Mouse (Mus musculus): ENCODE results near the gene Tspo. TPM values are rescaled to one million over a fixed set of nuclear protein-coding genes. Genes with fewer than 3 reads are reported as not detected.

Tspo gene
- total RNA-seq (2012; rRNA removed) (61.3 and 80.0 TPM in 2 replicates), polyA plus RNA-seq (2012; ENCODE audit: insufficient read depth in 1 of 2, insufficient read length in 2 of 2, low read depth in 1 of 2, low replicate concordance in 2 of 2, missing spikeins in 1 of 2) (10 to 100 TPM in 1 of 2 experiments, not detected in 1; 66.5 TPM)

- Histone ChIP-seq H3K36me3 (ENCODE audit: control insufficient read depth in 1 of 2, insufficient read depth in 2 of 2, low read length in 2 of 2) (peaks cover 0 to 13% of the 10 kb centered on the region in 2 experiments; a peak in 2 of 4 replicates), H3K9me3 (replicated peaks; ENCODE audit: insufficient read depth, low read length) (no peaks in the 10 kb centered on the region), H3K79me2 (ENCODE audit: control insufficient read depth, insufficient read depth, low read length, poor library complexity) (peaks cover 2% of the 10 kb centered on the region; the same call in 1 of the 2 replicates), H3K9ac (ENCODE audit: control insufficient read depth, low read depth, low read length, poor library complexity, severe bottlenecking) (peak within 1 kb of the TSS; percentile 74), H3K27me3 (ENCODE audit: control insufficient read depth in 1 of 2, insufficient read depth in 2 of 2, low read length in 2 of 2) (no peaks in the 10 kb centered on the region), H3K4me1 (ENCODE audit: control insufficient read depth in 1 of 2, insufficient read depth in 2 of 2, low read length in 2 of 2) (peaks cover 9 to 31% of the 10 kb centered on the region in 2 experiments), H3K4me3 (ENCODE audit: control insufficient read depth in 1 of 2, insufficient read depth in 1 of 2, low read depth in 2 of 2, low read length in 2 of 2) (peak within 1 kb of the TSS; percentile 72 to 95), H3K27ac (ENCODE audit: control insufficient read depth, low read depth, low read length) (peak within 1 kb of the TSS; percentile 74)
- TF ChIP-seq CHD2 (IDR thresholded peaks at IDR 0.05; ENCODE audit: low read length), result no peak
- no peak for TF ChIP-seq ELF1 (IDR thresholded peaks at IDR 0.05; ENCODE audit: low read depth, low read length)
- TF ChIP-seq ZMIZ1 (IDR thresholded peaks at IDR 0.05; ENCODE audit: low read depth, low read length), result no peak
- TF ChIP-seq HCFC1 (IDR thresholded peaks at IDR 0.05; ENCODE audit: low read depth, low read length), result no peak
- peak; percentile 50 for TF ChIP-seq NELFE (IDR thresholded peaks at IDR 0.05; ENCODE audit: low read depth, low read length)
- TF ChIP-seq USF1 (IDR thresholded peaks at IDR 0.05; ENCODE audit: low read depth, low read length), result no peak
- TF ChIP-seq POLR2AphosphoS5 (IDR thresholded peaks at IDR 0.05; ENCODE audit: borderline replicate concordance, low read depth, low read length), result no peak
- no peak; the same call in 1 of the 2 replicates for TF ChIP-seq POLR2AphosphoS2 (IDR thresholded peaks at IDR 0.05; ENCODE audit: low read length)
- TF ChIP-seq MYC (IDR thresholded peaks at IDR 0.05; ENCODE audit: low read depth, low read length), result peak; percentile 21
- no peak for TF ChIP-seq JUND (IDR thresholded peaks at IDR 0.05; ENCODE audit: low read depth, low read length)
- no peak for TF ChIP-seq MEF2A (IDR thresholded peaks at IDR 0.05; ENCODE audit: extremely low read depth, insufficient replicate concordance, low read depth, low read length, poor library complexity, severe bottlenecking)
- peak; percentile 69 for TF ChIP-seq ZNF384 (IDR thresholded peaks at IDR 0.05; ENCODE audit: low read depth, low read length)
- TF ChIP-seq USF2 (IDR thresholded peaks at IDR 0.05; ENCODE audit: borderline replicate concordance in 1 of 2, insufficient read depth in 1 of 2, low read depth in 1 of 2, low read length in 2 of 2), result no peak
- peak; percentile 69 for TF ChIP-seq MXI1 (IDR thresholded peaks at IDR 0.05; ENCODE audit: low read depth, low read length)
- TF ChIP-seq ZKSCAN1 (IDR thresholded peaks at IDR 0.05; ENCODE audit: low read depth, low read length), result no peak
- 0 out of 2 replicates have a peak, but pooled peaks have one; percentile 38 for TF ChIP-seq SIN3A (IDR thresholded peaks at IDR 0.05; ENCODE audit: low read length)
- no peak for TF ChIP-seq CHD1 (IDR thresholded peaks at IDR 0.05; ENCODE audit: low read depth, low read length)
- peak; percentile 53; the same call in 1 of the 2 replicates for TF ChIP-seq NRF1 (IDR thresholded peaks at IDR 0.05; ENCODE audit: insufficient read depth, low read depth, low read length, poor library complexity, severe bottlenecking)
- DNase-seq (ENCODE audit: low read depth, low spot score), result peak; percentile 80
Measured at GRCm38 (mm10) chr15:83563327-83563856, at the start of gene Tspo, which contains the start of gene Mcat. Tspo (plus strand) TSS chr15:83563592. Mcat (minus strand) TSS chr15:83563787.

Measured in MEL (cell line).